Mouse (Mus musculus) ES-Bruce4 (cell line): Measurements from ENCODE around the gene Slc9a3r1.

ENCODE experiments used
- CTCF ChIP-seq: IDR thresholded peaks from one replicate; pipeline ENCODE4 v1.8.1; 2011; ENCODE audit warnings: low read depth, low read length
- EP300 ChIP-seq: IDR thresholded peaks from 2 replicates; pipeline ENCODE4 v1.6.1; 2011; ENCODE audit warnings: low read depth, low read length; ENCODE audit not compliant: insufficient read depth

DNA sequence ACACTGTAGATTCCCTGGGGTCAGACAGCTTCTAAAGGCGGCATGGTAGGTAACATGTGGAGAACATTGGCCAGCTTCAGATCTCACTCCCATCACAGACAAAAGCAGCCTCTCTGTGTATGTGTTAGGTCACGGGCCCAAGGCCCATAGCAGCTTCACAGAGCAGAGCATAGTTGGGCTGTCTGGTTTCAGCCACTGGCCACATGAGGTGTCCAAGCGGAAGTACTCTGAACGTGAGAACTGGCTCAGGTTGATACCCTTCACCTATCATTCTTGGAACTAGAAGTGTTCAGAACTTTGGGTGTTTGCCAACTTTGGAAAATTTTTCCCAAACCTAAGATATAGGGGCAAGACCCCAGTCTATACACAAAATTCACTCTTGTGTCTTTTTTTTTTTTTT lies 6.3 kb downstream of the Slc9a3r1 start:
- TF ChIP-seq EP300: no peak
- no peak for TF ChIP-seq CTCF
